Mouse (Mus musculus) liver, embryonic 11.5 days (tissue): ENCODE results near the gene Wdr59. TPM values are rescaled to one million over a fixed set of nuclear protein-coding genes. Genes with fewer than 3 reads are reported as not detected.

ENCODE experiments used
- ATAC-seq: fragments of 200-750 bp; cut with Nextera tagmentation; replicated peaks from 2 replicates; pipeline ENCODE4 v1.8.0; 2017; ENCODE audit warnings: moderate number of reproducible peaks, mild to moderate bottlenecking, moderate TSS enrichment, moderate library complexity; ENCODE audit not compliant: low FRiP score
- DNase-seq: peaks from one replicate; pipeline ENCODE4 v3.0.0-alpha.2; 2017; ENCODE audit warnings: low spot score
- H3K27ac ChIP-seq: fragments of 300-500 bp; sonication (generic); 2 replicates; pipeline ENCODE4 v1.5.1; 2014; ENCODE audit warnings: mild to moderate bottlenecking, low read depth, low read length, control low read depth
- H3K27me3 ChIP-seq: fragments of 300-500 bp; sonication (generic); replicated peaks from 2 replicates; pipeline ENCODE4 v1.6.1; 2014; ENCODE audit warnings: low read length, mixed read lengths; ENCODE audit not compliant: control insufficient read depth, insufficient read depth
- H3K36me3 ChIP-seq: fragments of 300-500 bp; sonication (generic); 2 replicates; pipeline ENCODE4 v1.6.1; 2014; ENCODE audit warnings: mild to moderate bottlenecking, low read length, moderate library complexity, mixed read lengths; ENCODE audit not compliant: control insufficient read depth, insufficient read depth
- H3K4me1 ChIP-seq: fragments of 300-500 bp; sonication (generic); replicated peaks from 2 replicates; pipeline ENCODE4 v1.6.1; 2014; ENCODE audit warnings: low read length, mixed read lengths; ENCODE audit not compliant: control insufficient read depth, insufficient read depth
- H3K4me2 ChIP-seq: fragments of 300-500 bp; sonication (generic); 2 replicates; pipeline ENCODE4 v1.6.1; 2014; ENCODE audit warnings: mild to moderate bottlenecking, control low read depth, moderate library complexity
- H3K4me3 ChIP-seq: fragments of 300-500 bp; sonication (generic); 2 replicates; pipeline ENCODE4 v1.5.1; 2014; ENCODE audit warnings: low read depth, low read length, control low read depth
- H3K9ac ChIP-seq: fragments of 300-500 bp; sonication (generic); 2 replicates; pipeline ENCODE4 v1.6.1; 2014; ENCODE audit warnings: low read depth, low read length, control low read depth
- H3K9me3 ChIP-seq: fragments of 300-500 bp; sonication (generic); 2 replicates; pipeline ENCODE4 v1.6.1; 2016; ENCODE audit warnings: low read length, inconsistent platforms, mixed read lengths; ENCODE audit not compliant: control insufficient read depth
- WGBS: fragments of 180-500 bp; shearing (Covaris S2); extraction: QIAGEN DNeasy Blood & Tissue Kit; methylation state at CpG from one replicate; pipeline ENCODE4 v1.1.7; 2014; 5-methylcytosine and 5-hydroxymethylcytosine counted together
- microRNA-seq: library from miRNA; unstranded; fragments of <30 nt; microRNA quantifications from one replicate; pipeline ENCODE4, GENCODE M21; 2017; ENCODE audit warnings: borderline number of aligned reads
- polyA plus RNA-seq: library from polyadenylated mRNA; unstranded; fragments of >200 nt; fragmentation: Nextera tagmentation; extraction: Ambion mirVana; gene quantifications from 2 replicates; pipeline ENCODE4 v1.2.1, GENCODE M21; 2014

Wdr59 gene
- polyA plus RNA-seq, 1 experiment from 2014 or later, result 3.8 TPM

- ATAC-seq, result no peak
- 85% methylated on average over 2 of the region's 2 CpGs for WGBS
- Histone ChIP-seq H3K4me1 (no peaks in the 10 kb centered on the region), H3K9ac (no peak overlapping the region), H3K36me3 (no peaks in the 10 kb centered on the region), H3K9me3 (no peaks in the 10 kb centered on the region), H3K27me3 (no peaks in the 10 kb centered on the region), H3K4me2 (no peak overlapping the region), H3K4me3 (no peak overlapping the region), H3K27ac (no peak overlapping the region)
- DNase-seq, result no peak
These were observed 99.3 kb downstream of the Wdr59 start for GRCm38 (mm10) chr8:111422614-111423013.

GRCm38 (mm10) chr8:111419171-111419570 is 102.7 kb downstream of the Wdr59 start:
- no peaks in the 10 kb centered on the region for H3K4me1 ChIP-seq
- H3K9me3 ChIP-seq, result no peaks in the 10 kb centered on the region
- ATAC-seq, result no peak

GRCm38 (mm10) chr8:111418601-111419000 is 103.3 kb downstream of the Wdr59 start:
- no peak for DNase-seq
- Histone ChIP-seq H3K27ac (no peak overlapping the region), H3K4me3 (no peak overlapping the region)

More at GRCm38 (mm10) chr8:111419171-111419570, 102.7 kb downstream of the Wdr59 start:
- H3K4me2 ChIP-seq, result no peak overlapping the region
- 57% methylated on average over 3 of the region's 3 CpGs for WGBS
- no peaks in the 10 kb centered on the region for H3K27me3 ChIP-seq
- H3K4me3 ChIP-seq, result no peak overlapping the region
- H3K36me3 ChIP-seq, result no peaks in the 10 kb centered on the region
- no peak overlapping the region for H3K9ac ChIP-seq
- DNase-seq, result no peak
- H3K27ac ChIP-seq, result no peak overlapping the region

GRCm38 (mm10) chr8:111417222-111417621 is 104.7 kb downstream of the Wdr59 start:
- no peaks in the 10 kb centered on the region for H3K36me3 ChIP-seq
- ATAC-seq (no peak), DNase-seq (no peak)
- H3K9me3 ChIP-seq, result no peaks in the 10 kb centered on the region
- H3K4me1 ChIP-seq, result no peaks in the 10 kb centered on the region
- 77% methylated on average over 10 of the region's 10 CpGs for whole genome bisulfite sequencing
- H3K4me3 ChIP-seq, result no peak overlapping the region
- no peak overlapping the region for H3K4me2 ChIP-seq
- no peak overlapping the region for H3K9ac ChIP-seq
- H3K27me3 ChIP-seq, result no peaks in the 10 kb centered on the region
- no peak overlapping the region for H3K27ac ChIP-seq

More at GRCm38 (mm10) chr8:111418601-111419000, 103.3 kb downstream of the Wdr59 start:
- Histone ChIP-seq H3K36me3 (no peaks in the 10 kb centered on the region), H3K4me1 (no peaks in the 10 kb centered on the region), H3K27me3 (no peaks in the 10 kb centered on the region), H3K9me3 (no peaks in the 10 kb centered on the region), H3K9ac (no peak overlapping the region), H3K4me2 (no peak overlapping the region)
- no peak for ATAC-seq
- 27% methylated on average over 9 of the region's 9 CpGs for WGBS

GRCm38 (mm10) chr8:111403391-111403790 is 118.5 kb downstream of the Wdr59 start:
- no peaks in the 10 kb centered on the region for H3K4me1 ChIP-seq
- H3K4me3 ChIP-seq, result no peak overlapping the region
- WGBS, result 41% methylated on average over 4 of the region's 4 CpGs
- H3K4me2 ChIP-seq, result no peak overlapping the region
- DNase-seq, result no peak
- no peak overlapping the region for H3K27ac ChIP-seq
- peaks cover 2% of the 10 kb centered on the region for H3K27me3 ChIP-seq
- no peaks in the 10 kb centered on the region for H3K9me3 ChIP-seq
- H3K36me3 ChIP-seq, result no peaks in the 10 kb centered on the region
- ATAC-seq, result no peak
- H3K9ac ChIP-seq, result no peak overlapping the region

Small RNA genes within 50 kb of the gene (microRNA-seq; reads per million reads assigned to microRNA genes)
- not detected for gene Mir1957b

Other genes starting within 250 kb of the Wdr59 start
- gene Rfwd3, start 221.9 kb downstream of the Wdr59 start, polyA plus RNA-seq, result 81.6 and 96.1 TPM in 2 replicates
- gene Mlkl, start 183.9 kb downstream of the Wdr59 start, polyA plus RNA-seq, result 2.6 and 3.0 TPM in 2 replicates
- not detected in 2 replicates for gene Fa2h, start 128.3 kb downstream of the Wdr59 start, polyA plus RNA-seq
- gene Znrf1, start 14.0 kb upstream of the Wdr59 start, polyA plus RNA-seq, result 24.9 and 27.6 TPM in 2 replicates
- 0.10 and 0.16 TPM in 2 replicates for gene Ldhd, start 108.3 kb upstream of the Wdr59 start, polyA plus RNA-seq
- 14.2 and 15.6 TPM in 2 replicates for gene Zfp1, start 121.3 kb upstream of the Wdr59 start, polyA plus RNA-seq
- gene Ctrb1, start 168.9 kb upstream of the Wdr59 start, polyA plus RNA-seq, result not detected in 2 replicates
- 26.1 and 27.8 TPM in 2 replicates for gene Bcar1, start 221.7 kb upstream of the Wdr59 start, polyA plus RNA-seq